Mouse (Mus musculus): Measurements from ENCODE around the gene Cbwd1. TPM values are rescaled to one million over a fixed set of nuclear protein-coding genes. Genes with fewer than 3 reads are reported as not detected.

Gene Cbwd1
- polyA plus RNA-seq, 1 experiment from 2014 or later = 12.7 TPM

GRCm38 (mm10) chr19:24937084-24937483 lies 24.3 kb downstream of the Cbwd1 start:
- H3K4me1 ChIP-seq (ENCODE audit: control insufficient read depth, insufficient read depth, low read depth, low read length) = no peaks in the 10 kb centered on the region
- H3K4me2 ChIP-seq (ENCODE audit: low read length) = no peak overlapping the region
- H3K9ac ChIP-seq (ENCODE audit: low read depth, low read length) = no peak overlapping the region
- 45% methylated on average over 1 of the region's 1 CpGs for WGBS
- H3K9me3 ChIP-seq (ENCODE audit: control insufficient read depth, low read length) = no peaks in the 10 kb centered on the region
- no peak overlapping the region for H3K4me3 ChIP-seq (ENCODE audit: low read length)
- no peak for ATAC-seq
- H3K36me3 ChIP-seq (ENCODE audit: control insufficient read depth, insufficient read depth, low read length) = no peaks in the 10 kb centered on the region
- H3K27me3 ChIP-seq (replicated peaks; ENCODE audit: control insufficient read depth, insufficient read depth, low read length) = no peaks in the 10 kb centered on the region
- no peak overlapping the region for H3K27ac ChIP-seq (ENCODE audit: low read depth, low read length)

GRCm38 (mm10) chr19:24929041-24929440 lies 32.4 kb downstream of the Cbwd1 start:
- H3K27ac ChIP-seq (ENCODE audit: low read depth, low read length) = no peak overlapping the region
- no peaks in the 10 kb centered on the region for H3K4me1 ChIP-seq (ENCODE audit: control insufficient read depth, insufficient read depth, low read depth, low read length)
- no peak overlapping the region for H3K4me2 ChIP-seq (ENCODE audit: low read length)
- 26% methylated on average over 1 of the region's 1 CpGs for WGBS
- H3K36me3 ChIP-seq (ENCODE audit: control insufficient read depth, insufficient read depth, low read length) = no peaks in the 10 kb centered on the region
- H3K4me3 ChIP-seq (ENCODE audit: low read length) = no peak overlapping the region
- ATAC-seq = no peak
- no peaks in the 10 kb centered on the region for H3K27me3 ChIP-seq (replicated peaks; ENCODE audit: control insufficient read depth, insufficient read depth, low read length)
- no peak overlapping the region for H3K9ac ChIP-seq (ENCODE audit: low read depth, low read length)
- H3K9me3 ChIP-seq (ENCODE audit: control insufficient read depth, low read length) = no peaks in the 10 kb centered on the region

GRCm38 (mm10) chr19:24920866-24921265 lies 40.5 kb downstream of the Cbwd1 start:
- H3K9ac ChIP-seq (ENCODE audit: low read depth, low read length) = no peak overlapping the region
- no peak for ATAC-seq
- no peak overlapping the region for H3K4me3 ChIP-seq (ENCODE audit: low read length)
- H3K36me3 ChIP-seq (ENCODE audit: control insufficient read depth, insufficient read depth, low read length) = no peaks in the 10 kb centered on the region; the same call in 1 of the 2 replicates
- H3K9me3 ChIP-seq (ENCODE audit: control insufficient read depth, low read length) = no peaks in the 10 kb centered on the region
- no peaks in the 10 kb centered on the region for H3K4me1 ChIP-seq (ENCODE audit: control insufficient read depth, insufficient read depth, low read depth, low read length)
- 84% methylated on average over 5 of the region's 5 CpGs for WGBS
- H3K27ac ChIP-seq (ENCODE audit: low read depth, low read length) = no peak overlapping the region
- no peaks in the 10 kb centered on the region for H3K27me3 ChIP-seq (replicated peaks; ENCODE audit: control insufficient read depth, insufficient read depth, low read length)
- H3K4me2 ChIP-seq (ENCODE audit: low read length) = no peak overlapping the region

DNA sequence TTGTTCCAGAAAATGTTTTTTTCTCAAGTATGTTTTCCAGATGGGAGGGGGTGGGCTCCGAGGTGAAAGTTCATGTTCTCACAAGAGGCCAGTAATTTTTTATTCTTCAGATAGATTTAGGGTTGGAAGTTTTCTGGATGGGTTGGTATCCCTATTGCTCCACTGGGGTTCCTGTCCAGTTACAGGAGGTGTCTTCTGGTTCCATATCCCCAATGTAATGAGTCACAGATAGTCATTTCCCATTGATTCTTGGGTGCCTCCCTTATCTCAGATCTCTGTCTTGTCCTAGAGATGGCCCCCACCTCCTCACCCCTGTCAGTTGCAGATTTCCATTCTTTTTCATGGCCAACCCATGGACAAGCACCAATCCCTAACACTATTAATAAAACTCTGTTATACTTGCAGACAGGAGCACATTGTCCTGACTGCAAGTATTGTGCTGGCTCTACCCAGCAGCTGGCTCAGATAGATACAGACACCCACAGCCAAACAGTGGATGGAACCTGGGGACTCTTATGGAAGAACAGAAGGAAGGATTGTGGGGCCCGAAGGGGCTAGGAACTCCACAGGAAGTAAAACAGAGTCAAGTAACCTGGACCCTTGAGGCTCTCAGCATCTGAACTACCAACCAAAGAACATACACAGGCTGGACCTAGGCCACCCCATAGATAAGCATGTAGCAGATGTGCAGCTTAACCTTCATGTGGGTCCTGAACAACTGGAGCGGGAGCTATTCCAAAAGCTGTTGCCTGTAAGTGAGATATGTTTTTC lies 52.8 kb downstream of the Cbwd1 start:
- Histone ChIP-seq H3K9me3 (ENCODE audit: control insufficient read depth, low read length) (no peaks in the 10 kb centered on the region), H3K4me1 (ENCODE audit: control insufficient read depth, insufficient read depth, low read depth, low read length) (no peaks in the 10 kb centered on the region), H3K9ac (ENCODE audit: low read depth, low read length) (no peak overlapping the region), H3K4me3 (ENCODE audit: low read length) (no peak overlapping the region), H3K27ac (ENCODE audit: low read depth, low read length) (no peak overlapping the region), H3K36me3 (ENCODE audit: control insufficient read depth, insufficient read depth, low read length) (no peaks in the 10 kb centered on the region), H3K4me2 (ENCODE audit: low read length) (no peak overlapping the region), H3K27me3 (replicated peaks; ENCODE audit: control insufficient read depth, insufficient read depth, low read length) (no peaks in the 10 kb centered on the region; the same call in none of the 2 replicates)
- 92% methylated on average over 3 of the region's 3 CpGs for WGBS
- ATAC-seq = no peak

- Histone ChIP-seq H3K27me3 (replicated peaks; ENCODE audit: control insufficient read depth, insufficient read depth, low read length) (peaks cover 4% of the 10 kb centered on the region), H3K9me3 (ENCODE audit: control insufficient read depth, low read length) (no peaks in the 10 kb centered on the region), H3K4me3 (ENCODE audit: low read length) (no peak overlapping the region), H3K9ac (ENCODE audit: low read depth, low read length) (no peak overlapping the region), H3K4me2 (ENCODE audit: low read length) (no peak overlapping the region), H3K4me1 (ENCODE audit: control insufficient read depth, insufficient read depth, low read depth, low read length) (no peaks in the 10 kb centered on the region), H3K36me3 (ENCODE audit: control insufficient read depth, insufficient read depth, low read length) (no peaks in the 10 kb centered on the region), H3K27ac (ENCODE audit: low read depth, low read length) (no peak overlapping the region)
- 99% methylated on average over 3 of the region's 6 CpGs for WGBS
- ATAC-seq = no peak
These were observed 53.8 kb downstream of the Cbwd1 start for GRCm38 (mm10) chr19:24907655-24908054.

- Histone ChIP-seq H3K36me3 (ENCODE audit: control insufficient read depth, insufficient read depth, low read length) (no peaks in the 10 kb centered on the region), H3K4me3 (ENCODE audit: low read length) (no peak overlapping the region), H3K9ac (ENCODE audit: low read depth, low read length) (no peak overlapping the region), H3K4me1 (ENCODE audit: control insufficient read depth, insufficient read depth, low read depth, low read length) (peaks cover 12% of the 10 kb centered on the region), H3K27me3 (replicated peaks; ENCODE audit: control insufficient read depth, insufficient read depth, low read length) (peaks cover 34% of the 10 kb centered on the region), H3K9me3 (ENCODE audit: control insufficient read depth, low read length) (no peaks in the 10 kb centered on the region), H3K27ac (ENCODE audit: low read depth, low read length) (no peak overlapping the region), H3K4me2 (ENCODE audit: low read length) (no peak overlapping the region)
- no peak for ATAC-seq
- 68% methylated on average over 2 of the region's 2 CpGs for WGBS
These were observed 58.6 kb downstream of the Cbwd1 start for GRCm38 (mm10) chr19:24902821-24903220.

DNA sequence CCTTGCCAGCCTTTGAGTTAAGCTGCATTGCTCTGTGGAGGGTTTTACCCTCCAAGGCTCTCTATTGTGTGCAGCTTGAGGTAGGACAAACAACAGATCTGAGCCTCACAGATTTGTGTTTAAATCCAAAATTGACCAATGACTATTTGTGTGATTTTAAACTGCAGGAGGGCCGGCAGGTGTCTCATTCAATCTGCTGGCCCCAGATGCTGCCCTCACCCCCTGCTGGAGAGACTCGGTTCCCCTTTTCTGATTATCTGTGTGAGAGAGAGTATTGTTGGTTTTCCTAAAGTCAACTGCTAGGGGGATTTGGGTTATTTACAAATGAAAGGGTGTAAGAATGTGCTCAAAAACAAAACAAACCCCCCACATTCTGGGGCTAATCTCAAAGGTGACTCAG lies 59.2 kb downstream of the Cbwd1 start:
- Histone ChIP-seq H3K4me3 (ENCODE audit: low read length) (no peak overlapping the region), H3K4me1 (ENCODE audit: control insufficient read depth, insufficient read depth, low read depth, low read length) (peaks cover 15% of the 10 kb centered on the region), H3K36me3 (ENCODE audit: control insufficient read depth, insufficient read depth, low read length) (no peaks in the 10 kb centered on the region), H3K9me3 (ENCODE audit: control insufficient read depth, low read length) (no peaks in the 10 kb centered on the region), H3K9ac (ENCODE audit: low read depth, low read length) (no peak overlapping the region), H3K4me2 (ENCODE audit: low read length) (no peak overlapping the region), H3K27me3 (replicated peaks; ENCODE audit: control insufficient read depth, insufficient read depth, low read length) (peaks cover 35% of the 10 kb centered on the region), H3K27ac (ENCODE audit: low read depth, low read length) (no peak overlapping the region)
- ATAC-seq = no peak
- 4% methylated on average over 2 of the region's 2 CpGs for WGBS

GRCm38 (mm10) chr19:24901666-24902065 lies 59.7 kb downstream of the Cbwd1 start:
- Histone ChIP-seq H3K9me3 (ENCODE audit: control insufficient read depth, low read length) (no peaks in the 10 kb centered on the region), H3K36me3 (ENCODE audit: control insufficient read depth, insufficient read depth, low read length) (no peaks in the 10 kb centered on the region), H3K9ac (ENCODE audit: low read depth, low read length) (no peak overlapping the region), H3K4me1 (ENCODE audit: control insufficient read depth, insufficient read depth, low read depth, low read length) (peaks cover 17% of the 10 kb centered on the region), H3K4me3 (ENCODE audit: low read length) (no peak overlapping the region), H3K4me2 (ENCODE audit: low read length) (no peak overlapping the region), H3K27me3 (replicated peaks; ENCODE audit: control insufficient read depth, insufficient read depth, low read length) (peaks cover 41% of the 10 kb centered on the region), H3K27ac (ENCODE audit: low read depth, low read length) (no peak overlapping the region)
- WGBS = 7% methylated on average over 3 of the region's 3 CpGs
- no peak for ATAC-seq

DNA sequence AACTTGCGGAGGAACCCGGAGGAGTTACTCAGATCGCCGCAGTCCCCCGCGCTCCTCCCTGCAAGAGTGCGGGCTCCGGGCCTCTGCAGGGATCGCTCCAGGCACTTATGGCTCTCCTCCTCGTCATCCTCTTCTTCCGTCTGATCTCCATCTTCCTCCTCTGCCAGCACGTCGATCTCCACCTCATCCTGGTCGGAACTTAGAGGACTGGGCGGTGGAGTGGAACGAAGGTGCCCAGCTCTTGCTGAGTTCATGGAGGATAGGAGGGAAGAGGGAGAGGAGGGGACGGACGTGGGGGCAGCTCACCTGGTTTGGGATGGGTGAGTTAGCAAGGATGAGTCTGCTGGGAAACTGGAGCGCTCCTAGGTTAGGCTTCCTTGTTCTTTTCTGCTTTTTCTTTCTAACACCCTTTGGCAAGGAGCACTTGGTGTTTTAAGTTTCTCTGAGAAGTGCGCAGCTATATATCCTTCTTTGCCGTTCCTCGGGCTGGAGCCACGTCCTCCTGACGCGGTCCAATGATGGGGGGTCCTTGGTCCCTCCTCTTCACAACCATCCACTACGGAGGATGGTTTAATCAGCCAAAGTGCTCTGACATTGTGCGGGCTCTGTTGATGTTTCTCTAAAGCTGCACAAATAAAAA lies 60.7 kb downstream of the Cbwd1 start, which contains the start of gene Foxd4:
Gene Foxd4, minus strand, starts transcription at position 617 of the 640 bp plus-strand sequence.
- H3K4me3 ChIP-seq (ENCODE audit: low read length) = peak within 1 kb of the TSS; percentile 41
- no peak; the same call in 1 of the 2 replicates for ATAC-seq
- H3K4me1 ChIP-seq (ENCODE audit: control insufficient read depth, insufficient read depth, low read depth, low read length) = peaks cover 17% of the 10 kb centered on the region
- no peaks in the 10 kb centered on the region for H3K36me3 ChIP-seq (ENCODE audit: control insufficient read depth, insufficient read depth, low read length)
- no peaks in the 10 kb centered on the region for H3K9me3 ChIP-seq (ENCODE audit: control insufficient read depth, low read length)
- H3K9ac ChIP-seq (ENCODE audit: low read depth, low read length) = peak within 1 kb of the TSS; percentile 31; the same call in 1 of the 2 replicates
- H3K4me2 ChIP-seq (ENCODE audit: low read length) = peak within 1 kb of the TSS; percentile 69
- peaks cover 43% of the 10 kb centered on the region for H3K27me3 ChIP-seq (replicated peaks; ENCODE audit: control insufficient read depth, insufficient read depth, low read length)
- no peak within 1 kb of the TSS for H3K27ac ChIP-seq (ENCODE audit: low read depth, low read length)
- under 1% methylated on average over 25 of the region's 27 CpGs for WGBS

Measured in hindbrain, embryonic 16.5 days (tissue).